Mouse (Mus musculus): ENCODE measurements around the gene Rgs16. TPM values are rescaled to one million over a fixed set of nuclear protein-coding genes. Genes with fewer than 3 reads are reported as not detected.
"Not testable (repeated sequence)": the region's sequence is repeated elsewhere in the genome, so short reads cannot be mapped to it uniquely, and the experiment has no call there.

Gene Rgs16
- total RNA-seq, 2 experiments from 2014 or later, result 6.8 to 6.9 TPM

DNA sequence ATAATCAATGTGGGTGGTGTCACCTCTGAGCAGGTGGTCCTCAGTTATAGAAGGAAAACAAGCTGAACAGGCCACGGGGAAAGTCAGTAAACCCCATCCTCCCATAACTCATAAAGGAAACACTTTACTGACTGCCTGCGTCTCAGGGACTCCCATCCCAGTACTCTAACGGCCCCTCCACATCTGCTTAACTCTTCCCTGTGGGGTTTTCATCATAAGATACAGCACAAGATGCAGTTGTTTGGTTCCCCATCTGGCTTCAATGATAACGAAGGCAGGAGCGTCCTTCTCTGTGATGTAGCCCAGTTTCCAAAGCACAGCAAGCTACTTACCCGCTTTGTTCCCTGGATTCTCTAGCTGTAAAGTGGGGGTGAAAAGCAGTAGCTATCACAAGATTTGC lies 9.9 kb downstream of the Rgs16 start:
- no peak for DNase-seq (ENCODE audit: low spot score in 2 of 2)

DNA sequence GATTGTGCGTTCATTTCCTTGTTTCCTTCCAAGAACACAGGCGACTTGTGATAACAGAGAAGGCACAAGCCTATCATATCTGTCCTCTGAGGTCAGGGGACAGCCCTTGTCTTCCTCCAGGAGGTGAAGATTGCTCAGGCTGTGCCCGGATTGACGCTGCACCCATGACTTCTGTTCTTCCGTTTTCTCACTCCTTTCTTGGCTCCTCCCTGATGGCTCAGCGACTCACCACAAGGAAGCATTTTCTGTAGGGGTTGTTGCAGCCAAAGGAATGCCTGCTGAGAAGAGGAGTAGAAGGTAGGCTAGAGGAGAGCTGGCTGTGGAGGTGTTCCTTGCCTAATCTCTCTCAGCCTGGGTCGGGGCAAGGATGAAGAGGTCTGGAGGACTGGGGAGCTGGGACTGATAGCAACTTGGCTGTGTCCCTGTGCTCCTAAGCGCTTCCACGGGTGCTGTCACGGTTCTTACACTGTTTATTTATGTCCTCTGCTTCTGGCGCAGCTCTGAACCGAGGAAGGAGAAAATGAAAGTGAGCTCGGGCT lies 11.7 kb downstream of the Rgs16 start:
- no peak for DNase-seq (ENCODE audit: low spot score in 2 of 2)

DNA sequence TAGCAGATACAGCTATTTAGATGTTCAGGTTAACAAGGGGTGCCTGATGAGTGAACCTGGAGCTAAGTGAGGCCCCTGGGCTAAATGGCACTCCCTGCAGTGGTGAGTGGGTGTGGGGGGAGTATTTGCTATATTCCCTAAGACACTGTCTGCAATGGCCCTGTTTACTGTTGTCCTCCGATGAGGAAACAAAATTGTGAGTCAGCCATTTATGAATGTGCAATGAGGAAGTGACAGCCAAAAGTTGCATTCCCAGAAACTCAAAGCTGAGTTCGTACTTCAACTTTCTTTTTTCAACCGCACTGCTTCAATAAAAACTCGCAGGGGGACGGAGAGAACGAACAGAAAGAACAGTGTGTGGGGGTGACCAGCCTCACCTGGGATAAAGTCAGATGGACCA lies 12.4 kb downstream of the Rgs16 start:
- DNase-seq (ENCODE audit: low spot score in 2 of 2), result no peak

DNA sequence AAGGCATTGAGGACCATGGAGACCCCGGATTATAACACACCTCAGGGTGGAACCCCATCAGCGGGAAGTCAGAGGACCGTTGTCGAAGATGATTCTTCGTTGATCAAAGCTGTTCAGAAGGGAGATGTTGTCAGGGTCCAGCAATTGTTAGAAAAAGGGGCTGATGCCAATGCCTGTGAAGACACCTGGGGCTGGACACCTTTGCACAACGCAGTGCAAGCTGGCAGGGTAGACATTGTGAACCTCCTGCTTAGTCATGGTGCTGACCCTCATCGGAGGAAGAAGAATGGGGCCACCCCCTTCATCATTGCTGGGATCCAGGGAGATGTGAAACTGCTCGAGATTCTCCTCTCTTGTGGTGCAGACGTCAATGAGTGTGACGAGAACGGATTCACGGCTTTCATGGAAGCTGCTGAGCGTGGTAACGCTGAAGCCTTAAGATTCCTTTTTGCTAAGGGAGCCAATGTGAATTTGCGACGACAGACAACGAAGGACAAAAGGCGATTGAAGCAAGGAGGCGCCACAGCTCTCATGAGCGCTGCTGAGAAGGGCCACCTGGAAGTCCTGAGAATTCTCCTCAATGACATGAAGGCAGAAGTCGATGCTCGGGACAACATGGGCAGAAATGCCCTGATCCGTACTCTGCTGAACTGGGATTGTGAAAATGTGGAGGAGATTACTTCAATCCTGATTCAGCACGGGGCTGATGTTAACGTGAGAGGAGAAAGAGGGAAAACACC lies 13.7 kb downstream of the Rgs16 start:
- no peak for DNase-seq (ENCODE audit: low spot score in 2 of 2)

DNA sequence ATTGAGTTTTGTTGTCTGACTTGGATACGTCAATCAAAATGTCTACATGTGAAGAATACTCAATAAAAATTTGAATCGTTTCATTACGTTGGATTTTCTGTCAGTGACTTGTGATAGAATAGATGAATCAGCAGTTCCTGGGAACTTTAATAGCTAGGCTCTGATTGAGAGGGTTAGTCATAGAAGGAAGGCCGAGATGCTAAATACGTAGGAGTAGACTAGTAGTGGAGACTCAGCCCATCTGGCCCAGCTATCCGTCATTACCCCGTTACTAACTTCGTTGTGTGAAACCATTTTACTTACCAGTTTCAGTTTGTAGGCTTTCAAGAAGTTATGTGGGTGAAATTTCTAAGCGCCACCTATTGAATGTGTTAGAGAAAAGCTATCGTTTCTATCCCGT lies 24.0 kb downstream of the Rgs16 start:
- no peak for DNase-seq (ENCODE audit: low spot score in 2 of 2)

DNA sequence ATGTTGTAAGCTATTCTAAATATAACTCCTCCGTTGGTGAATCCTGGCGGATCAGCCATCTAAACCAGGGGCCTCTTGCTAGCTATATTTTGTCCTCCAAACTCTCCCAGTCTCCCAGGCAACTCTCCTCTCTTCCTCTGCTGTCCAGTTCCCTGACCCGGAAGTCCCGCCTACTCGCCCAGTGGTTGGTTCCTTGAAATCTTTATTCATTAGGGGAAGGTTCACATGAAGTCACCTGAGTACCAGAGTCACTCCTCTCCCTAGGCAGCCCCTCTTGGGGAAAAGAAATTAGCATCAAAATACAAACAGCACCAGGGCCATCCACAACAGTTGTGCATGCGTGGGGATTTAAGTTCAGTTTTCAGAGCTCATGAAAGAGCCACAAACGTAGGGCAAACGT lies 26.1 kb downstream of the Rgs16 start:
- DNase-seq (ENCODE audit: low spot score in 2 of 2), result no peak

DNA sequence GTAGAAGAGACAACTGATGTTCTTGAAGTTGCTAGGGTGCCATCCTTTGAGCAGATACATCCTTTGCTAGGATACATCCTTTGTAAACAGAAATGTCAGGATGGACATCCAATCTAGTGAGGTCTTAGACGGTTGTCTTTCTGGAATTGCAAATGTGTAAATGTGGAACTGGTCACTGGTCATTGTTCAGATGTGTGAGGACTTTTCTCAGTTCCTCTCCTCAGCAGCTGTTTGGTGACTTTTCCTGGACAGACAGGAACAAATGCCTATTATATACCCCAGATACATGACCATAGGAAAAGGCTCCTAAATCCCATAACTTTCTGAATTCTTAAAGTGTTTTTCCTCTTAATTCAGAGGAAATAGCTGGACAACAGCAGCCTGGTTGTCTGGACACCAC lies 27.1 kb downstream of the Rgs16 start:
- DNase-seq (ENCODE audit: low spot score in 2 of 2), result no peak

DNA sequence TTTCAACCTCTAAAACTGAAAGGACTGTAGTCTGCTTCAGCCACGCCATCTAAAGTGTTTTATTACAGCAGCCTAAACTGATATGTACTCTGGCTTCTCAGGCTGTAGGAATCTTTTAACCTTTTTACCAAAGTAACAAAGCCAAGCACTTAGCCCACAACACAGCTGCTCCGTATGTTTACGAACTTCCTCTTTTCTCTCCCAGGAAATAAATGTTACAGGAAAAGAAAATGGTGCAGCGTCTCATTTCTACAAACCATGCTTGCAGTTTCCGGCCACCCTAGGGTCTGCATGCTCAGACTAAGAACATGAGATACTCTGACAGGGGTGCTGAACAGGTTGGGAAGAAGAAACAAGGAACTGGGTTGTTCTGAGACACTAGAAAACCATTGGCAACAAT lies 28.3 kb downstream of the Rgs16 start:
- no peak for DNase-seq (ENCODE audit: low spot score in 2 of 2)

DNA sequence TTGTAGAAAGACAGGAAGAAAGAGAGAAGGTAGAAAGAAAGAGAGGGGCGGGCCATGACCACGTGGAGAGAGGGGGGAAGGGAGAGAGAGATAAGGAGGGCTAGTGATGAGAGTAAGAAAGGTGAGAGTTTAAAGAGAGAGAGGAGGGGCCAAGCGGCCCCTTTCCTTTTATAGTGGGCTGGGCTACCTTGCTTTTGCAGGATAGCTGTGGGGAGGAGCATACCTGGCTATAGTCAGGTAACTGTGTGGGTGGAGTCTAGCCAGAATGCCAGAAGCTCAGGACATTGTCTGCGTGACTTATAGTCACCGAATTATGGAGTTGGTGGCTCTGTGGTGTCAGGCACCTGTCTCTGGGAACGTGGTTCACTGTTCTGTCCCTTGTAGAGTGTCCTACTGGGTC lies 29.4 kb downstream of the Rgs16 start:
- not testable (repeated sequence) for DNase-seq (ENCODE audit: low spot score in 2 of 2)

DNA sequence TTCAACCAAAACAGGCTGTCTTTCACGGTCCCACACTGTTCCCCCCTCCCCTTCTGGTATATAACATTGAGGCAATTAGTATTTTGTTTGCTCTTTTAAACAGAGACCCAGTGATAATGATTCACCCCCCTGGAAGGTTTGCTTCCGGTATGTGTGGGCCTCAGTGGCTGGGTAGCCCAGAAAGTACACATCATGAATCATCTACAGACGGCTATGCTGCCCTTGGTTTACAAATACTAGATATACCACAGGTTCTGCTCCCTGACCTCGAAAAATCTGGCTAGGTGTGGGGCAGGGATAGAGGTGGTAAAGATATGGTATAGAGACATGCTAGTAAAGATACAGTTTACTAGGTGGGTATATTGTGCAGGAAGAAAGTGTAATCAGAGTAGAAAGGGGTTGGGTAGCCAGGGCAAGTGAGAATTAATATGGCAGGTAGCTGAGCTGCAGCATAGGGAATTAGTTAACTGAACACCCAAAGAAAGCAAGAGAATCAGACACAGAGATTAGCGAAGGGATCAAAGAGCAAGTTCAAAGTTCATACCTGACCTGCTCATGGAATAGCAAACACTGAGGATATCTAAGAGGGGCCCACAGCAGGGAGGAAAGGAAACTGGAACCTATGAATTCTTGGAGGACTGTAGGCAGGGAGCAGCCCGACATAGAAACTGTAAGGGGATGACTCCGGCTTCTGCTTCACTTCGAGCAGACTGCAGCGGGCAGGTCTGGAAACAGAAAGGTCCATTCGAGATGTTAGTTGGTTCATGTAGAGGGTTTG lies 30.0 kb downstream of the Rgs16 start:
- no peak for DNase-seq (ENCODE audit: low spot score in 2 of 2)

DNA sequence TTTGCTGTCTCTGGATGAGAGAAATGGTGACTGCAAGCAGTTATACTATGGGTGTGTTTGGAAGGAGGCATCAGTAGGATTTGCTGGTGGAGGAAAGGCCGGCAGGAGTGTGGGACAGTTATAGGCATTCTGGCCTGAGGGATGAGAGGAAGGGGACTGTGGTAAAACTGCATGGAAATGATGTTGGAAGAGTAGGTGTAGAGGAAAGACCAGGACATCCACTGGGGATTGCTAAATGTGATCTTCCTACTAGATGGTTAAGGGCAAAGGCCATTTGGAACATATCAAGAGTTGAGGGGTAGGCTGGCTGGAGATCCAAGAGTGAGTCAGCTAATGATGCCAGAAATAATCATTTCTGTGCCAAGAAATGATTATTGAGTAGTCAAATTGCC lies 30.6 kb downstream of the Rgs16 start:
- DNase-seq (ENCODE audit: low spot score in 2 of 2), result no peak

DNA sequence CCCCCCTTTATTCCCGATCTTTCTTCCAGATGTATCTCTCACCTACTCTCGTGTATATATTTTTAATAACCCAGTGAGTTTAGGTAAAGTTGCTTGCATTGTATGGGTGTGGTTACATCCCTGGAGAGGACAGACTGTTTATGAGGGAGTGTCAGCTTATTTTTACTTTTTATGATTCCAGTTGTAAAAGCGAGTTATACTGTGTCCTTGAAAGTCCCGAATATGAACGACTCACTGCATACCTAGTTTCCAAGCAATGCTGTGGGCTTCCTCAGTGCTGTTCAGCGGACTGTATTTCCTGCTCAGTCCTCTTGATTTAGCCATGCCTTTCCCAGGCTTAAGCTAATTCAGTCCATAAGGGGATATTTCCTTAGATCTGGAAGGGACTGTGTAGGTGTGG lies 35.0 kb downstream of the Rgs16 start:
- no peak for DNase-seq (ENCODE audit: low spot score in 2 of 2)

DNA sequence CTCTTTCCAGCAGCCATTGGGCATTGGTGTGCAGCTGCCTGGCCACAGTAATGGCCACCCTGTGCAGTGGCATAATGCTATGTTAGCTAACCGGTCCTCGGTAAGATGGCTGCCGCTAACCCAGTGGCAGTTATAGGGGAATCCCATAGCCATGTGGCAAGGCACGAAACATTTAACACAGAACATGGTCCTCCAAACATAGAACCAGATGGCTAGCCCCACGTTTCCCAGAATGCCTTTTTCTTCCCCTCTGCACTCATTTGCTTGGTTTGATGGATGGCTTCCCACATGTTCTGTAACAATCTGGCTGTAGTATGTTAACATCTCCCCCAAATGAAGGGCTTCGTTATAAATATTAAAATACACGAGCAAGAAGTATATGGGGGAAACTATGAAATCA lies 36.1 kb downstream of the Rgs16 start:
- DNase-seq (ENCODE audit: low spot score in 2 of 2), result peak; percentile 19 to 62

DNA sequence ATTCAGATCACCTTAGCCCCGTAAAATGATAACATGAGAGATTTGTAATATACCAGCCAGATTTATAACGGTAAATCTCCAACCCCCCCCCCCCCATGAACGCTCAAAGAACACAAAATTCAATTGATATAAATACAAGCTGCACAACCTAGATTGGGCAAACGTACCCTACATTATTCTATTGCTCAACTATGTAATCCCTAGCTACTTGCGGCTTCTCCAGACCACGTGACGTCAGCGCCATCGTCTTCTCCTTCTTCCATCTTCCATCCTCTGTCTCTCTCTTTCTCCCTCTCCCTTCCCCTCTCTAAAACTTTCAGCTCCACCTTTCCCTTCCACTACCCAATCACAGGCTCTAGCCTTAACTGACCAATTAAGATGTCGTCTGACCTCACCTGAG lies 38.1 kb downstream of the Rgs16 start:
- no peak for DNase-seq (ENCODE audit: low spot score in 2 of 2)

DNA sequence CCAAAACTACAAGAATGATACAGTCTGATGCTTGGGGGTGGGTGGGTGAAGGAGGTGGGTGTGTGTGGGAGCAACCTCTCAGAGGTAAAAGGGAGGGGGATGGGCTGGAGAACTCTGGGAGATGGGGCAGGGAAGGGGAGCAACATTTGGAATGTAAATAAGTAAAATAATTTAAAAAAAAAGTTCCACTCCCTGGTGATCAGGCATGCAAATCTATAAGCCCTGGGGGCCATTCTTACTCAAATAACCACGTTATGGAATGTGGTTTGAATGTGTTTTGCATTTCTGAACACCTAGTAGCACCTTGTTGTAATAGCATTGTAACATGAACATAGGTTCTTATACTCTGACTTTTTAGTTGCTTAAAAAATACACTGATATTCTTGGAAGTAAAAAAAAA lies 43.2 kb downstream of the Rgs16 start:
- DNase-seq (ENCODE audit: low spot score in 2 of 2), result no peak

DNA sequence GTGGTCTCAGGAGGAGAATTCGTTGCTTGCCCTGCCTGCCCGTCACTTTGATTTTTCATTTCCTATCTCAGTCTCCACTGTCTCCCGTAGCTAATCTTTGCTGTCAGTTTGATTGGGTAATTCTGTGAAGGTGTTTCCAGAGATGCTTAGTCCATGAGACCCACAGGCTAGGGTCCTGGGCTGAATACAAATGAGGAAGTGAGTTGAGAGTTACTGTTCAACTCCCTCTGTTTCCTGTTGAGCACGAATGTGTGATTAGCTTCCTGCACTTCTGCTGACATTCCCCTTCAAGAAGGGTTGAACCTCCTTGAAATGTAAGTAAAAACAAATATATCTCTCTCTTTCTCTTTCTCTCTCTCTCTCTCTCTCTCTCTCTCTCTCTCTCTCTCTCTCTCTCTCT lies 45.5 kb downstream of the Rgs16 start:
- DNase-seq (ENCODE audit: low spot score in 2 of 2), result no peak

DNA sequence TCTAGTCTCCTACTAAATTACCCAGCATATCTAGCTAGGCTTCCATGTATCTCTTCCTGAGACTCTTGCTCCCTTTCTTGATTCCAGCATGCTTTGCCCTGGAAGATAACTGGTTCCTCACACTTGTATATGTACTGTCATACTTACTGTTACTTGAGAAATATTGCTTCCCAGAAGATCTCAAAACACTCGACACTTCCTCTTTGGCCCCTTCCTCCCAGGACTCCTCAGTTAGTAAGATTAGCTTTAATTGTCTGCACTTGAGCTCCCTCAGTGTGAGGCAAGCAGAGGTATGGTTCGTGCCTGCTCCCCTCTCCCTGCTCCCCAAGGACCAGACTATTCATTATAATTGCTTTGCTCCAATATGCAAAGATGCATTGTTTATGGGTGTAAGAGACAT lies 50.6 kb downstream of the Rgs16 start:
- no peak for DNase-seq (ENCODE audit: low spot score in 2 of 2)

DNA sequence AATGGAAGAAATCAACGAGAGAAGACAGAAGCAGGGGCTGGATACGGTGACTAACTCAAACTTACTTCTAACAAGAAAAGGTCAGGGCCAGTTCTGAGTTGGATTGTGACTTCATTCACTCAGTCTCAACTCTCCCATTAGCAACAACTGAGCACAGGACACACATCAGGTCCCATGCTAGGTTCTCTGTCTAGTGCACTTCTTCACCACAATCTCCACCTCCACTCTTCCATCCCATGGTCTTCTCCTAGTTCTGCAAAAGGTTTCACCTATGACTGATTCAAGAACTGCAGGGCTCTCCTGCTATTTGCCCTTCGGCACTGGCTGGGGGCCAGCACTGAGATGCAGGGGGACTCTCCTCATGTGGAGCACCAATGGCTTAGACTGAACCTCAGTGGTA lies 54.1 kb downstream of the Rgs16 start:
- no peak for DNase-seq (ENCODE audit: low spot score in 2 of 2)

All from layer of hippocampus, adult 18-20 months (tissue).